ENCODE assay signal across 8 mouse cellular contexts in the genomic region with DNA sequence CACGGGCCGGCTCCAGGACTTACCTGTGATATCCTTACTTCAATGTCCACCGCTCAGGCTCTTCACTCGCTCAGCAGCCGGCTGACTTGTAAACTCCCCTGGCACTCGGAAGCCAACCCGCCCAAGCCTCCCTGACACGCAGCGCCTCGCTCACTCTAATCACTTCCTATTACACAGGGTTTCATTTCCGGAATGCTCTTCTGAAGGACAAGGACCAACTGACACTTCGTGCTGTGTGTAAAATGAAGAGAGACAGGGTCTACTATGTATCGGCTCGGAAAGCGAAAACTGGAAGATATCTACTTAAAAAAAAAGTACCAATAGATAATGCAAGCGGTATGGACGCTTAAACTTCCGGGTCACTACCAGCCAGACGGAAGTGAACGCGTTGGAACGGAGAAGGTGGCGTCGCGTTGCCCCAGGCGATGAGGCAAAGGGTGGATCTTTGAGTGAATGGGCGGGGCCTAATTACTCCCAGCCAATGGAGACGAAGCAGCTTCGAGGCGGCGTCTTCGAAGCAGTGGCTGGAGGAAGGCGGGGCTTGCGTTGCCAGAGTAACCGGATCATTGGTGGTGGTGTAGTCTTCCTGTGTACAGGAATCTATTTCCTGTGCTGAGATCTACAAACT. TPM values are rescaled to one million over a fixed set of nuclear protein-coding genes. Genes with fewer than 3 reads are reported as not detected.
A peak's percentile ranks its signal among the peaks of the same experiment; 100 is the strongest.
DNase-seq lines count a peak whose midpoint lies in the region; ATAC-seq lines count a peak whose summit lies in the region.

Gene Blzf1 (minus strand): TSS at position 366 of the 628 bp plus-strand sequence.

- H3K27ac ChIP-seq in hindbrain, embryonic 11.5 days (ENCODE audit: low read depth, low read length): no peak within 1 kb of the TSS

- H3K4me1 ChIP-seq in hindbrain, embryonic 11.5 days (replicated peaks; ENCODE audit: control insufficient read depth, insufficient read depth, low read length): no peaks in the 10 kb centered on the region

- no peaks in the 10 kb centered on the region for H3K36me3 ChIP-seq in hindbrain, embryonic 11.5 days (ENCODE audit: control insufficient read depth, insufficient read depth, low read length)

- WGBS in hindbrain, embryonic 11.5 days: under 1% methylated on average over 35 of the region's 35 CpGs

- H3K27me3 ChIP-seq in hindbrain, embryonic 11.5 days (ENCODE audit: control insufficient read depth, insufficient read depth, low read length): no peaks in the 10 kb centered on the region

- peak; percentile 99 for ATAC-seq in hindbrain, embryonic 11.5 days (ENCODE audit: low FRiP score)

- H3K9me3 ChIP-seq in hindbrain, embryonic 11.5 days (ENCODE audit: control insufficient read depth, low read length): no peaks in the 10 kb centered on the region

- H3K9ac ChIP-seq in hindbrain, embryonic 11.5 days (ENCODE audit: low read depth, low read length): peak within 1 kb of the TSS; percentile 48

- H3K4me3 ChIP-seq in hindbrain, embryonic 11.5 days (ENCODE audit: low read depth, low read length): peak within 1 kb of the TSS; percentile 48

- H3K4me2 ChIP-seq in hindbrain, embryonic 11.5 days (replicated peaks; ENCODE audit: low read depth, low read length): peak within 1 kb of the TSS; percentile 59

- peak; percentile 95 for DNase-seq in Muller cell, postnatal 12 days (ENCODE audit: inconsistent ontology term)
- DNase-seq in cerebellum, adult 9-11 months: peak; percentile 97
- peak; percentile 97 to 98 for DNase-seq in frontal cortex, adult 2 months (ENCODE audit: extremely low spot score in 1 of 2, low spot score in 1 of 2)
- DNase-seq in hindbrain, embryonic 11.5 days (ENCODE audit: low spot score): peak; percentile 100
- peak; percentile 96 to 97 for DNase-seq in layer of hippocampus, postnatal 10 days (ENCODE audit: low spot score in 2 of 2)
- peak; percentile 99 for DNase-seq in lung, postnatal 10 days
- DNase-seq in ovary, postnatal 36 days (ENCODE audit: low spot score): peak; percentile 94
- peak; percentile 98 for DNase-seq in thymus, postnatal 25 days

RNA-seq across cellular contexts. Expression of gene Blzf1, which starts in this region (rescaled TPM):
- polyA plus RNA-seq in frontal cortex, adult 2 months (2012; rRNA removed): 20.8 and 22.8 TPM in 2 replicates
- polyA plus RNA-seq in hindbrain, embryonic 11.5 days (2014; fragmentation: Nextera tagmentation; extraction: Ambion mirVana): 28.8 and 30.8 TPM in 2 replicates
- total RNA-seq in layer of hippocampus, postnatal 10 days (2021): 10 to 100 TPM; 25.8 to 29.8 TPM
